Mouse (Mus musculus): ENCODE data around the gene G6pc. TPM values are rescaled to one million over a fixed set of nuclear protein-coding genes. Genes with fewer than 3 reads are reported as not detected.

G6pc gene
- polyA plus RNA-seq, 1 experiment from 2014 or later = not detected

Small RNAs within 50 kb of the gene (microRNA-seq; reads per million reads assigned to microRNA genes)
- gene Gm25593 = not detected
- gene Mir6929 = 1.9 reads per million

Other genes starting within 250 kb of the G6pc start
- gene Retreg3, start 247.7 kb upstream of the G6pc start, polyA plus RNA-seq (2016; fragmentation: Nextera tagmentation; extraction: Ambion mirVana) = 15.2 and 15.9 TPM in 2 replicates
- gene Tubg1, start 247.6 kb upstream of the G6pc start, polyA plus RNA-seq (2016; fragmentation: Nextera tagmentation; extraction: Ambion mirVana) = 77.3 and 78.8 TPM in 2 replicates
- gene Tubg2, start 211.7 kb upstream of the G6pc start, polyA plus RNA-seq (2016; fragmentation: Nextera tagmentation; extraction: Ambion mirVana) = 3.3 and 3.6 TPM in 2 replicates
- 0.37 and 0.71 TPM in 2 replicates for gene Cntnap1, start 197.0 kb upstream of the G6pc start, polyA plus RNA-seq (2016; fragmentation: Nextera tagmentation; extraction: Ambion mirVana)
- 10.4 and 10.6 TPM in 2 replicates for gene Plekhh3, start 196.2 kb upstream of the G6pc start, polyA plus RNA-seq (2016; fragmentation: Nextera tagmentation; extraction: Ambion mirVana)
- 0.15 and 0.36 TPM in 2 replicates for gene Ccr10, start 192.1 kb upstream of the G6pc start, polyA plus RNA-seq (2016; fragmentation: Nextera tagmentation; extraction: Ambion mirVana)
- gene Ezh1, start 141.1 kb upstream of the G6pc start, polyA plus RNA-seq (2016; fragmentation: Nextera tagmentation; extraction: Ambion mirVana) = 14.9 and 16.1 TPM in 2 replicates
- gene Ramp2, start 121.5 kb upstream of the G6pc start, polyA plus RNA-seq (2016; fragmentation: Nextera tagmentation; extraction: Ambion mirVana) = 233 and 245 TPM in 2 replicates
- 98.8 and 101 TPM in 2 replicates for gene Vps25, start 113.9 kb upstream of the G6pc start, polyA plus RNA-seq (2016; fragmentation: Nextera tagmentation; extraction: Ambion mirVana)
- 14.0 TPM in 2 replicates for gene Wnk4, start 107.0 kb upstream of the G6pc start, polyA plus RNA-seq (2016; fragmentation: Nextera tagmentation; extraction: Ambion mirVana)
- 0.81 and 1.5 TPM in 2 replicates for gene Cntd1, start 88.5 kb upstream of the G6pc start, polyA plus RNA-seq (2016; fragmentation: Nextera tagmentation; extraction: Ambion mirVana)
- gene Coa3, start 88.4 kb upstream of the G6pc start, polyA plus RNA-seq (2016; fragmentation: Nextera tagmentation; extraction: Ambion mirVana) = 165 and 171 TPM in 2 replicates
- gene Becn1, start 65.3 kb upstream of the G6pc start, polyA plus RNA-seq (2016; fragmentation: Nextera tagmentation; extraction: Ambion mirVana) = 141 TPM in 2 replicates
- 131 and 136 TPM in 2 replicates for gene Psme3, start 51.3 kb upstream of the G6pc start, polyA plus RNA-seq (2016; fragmentation: Nextera tagmentation; extraction: Ambion mirVana)
- gene Aoc2, start 42.5 kb upstream of the G6pc start, polyA plus RNA-seq (2016; fragmentation: Nextera tagmentation; extraction: Ambion mirVana) = 1.3 and 1.5 TPM in 2 replicates
- gene Aoc3, start 37.0 kb upstream of the G6pc start, polyA plus RNA-seq (2016; fragmentation: Nextera tagmentation; extraction: Ambion mirVana) = 0.06 and 0.17 TPM in 2 replicates
- gene Aarsd1, start 50.1 kb downstream of the G6pc start, polyA plus RNA-seq (2016; fragmentation: Nextera tagmentation; extraction: Ambion mirVana) = 42.9 and 55.5 TPM in 2 replicates
- gene Gm27029, start 57.2 kb downstream of the G6pc start, polyA plus RNA-seq (2016; fragmentation: Nextera tagmentation; extraction: Ambion mirVana) = 6.7 and 14.0 TPM in 2 replicates
- gene Rundc1, start 57.5 kb downstream of the G6pc start, polyA plus RNA-seq (2016; fragmentation: Nextera tagmentation; extraction: Ambion mirVana) = 17.3 and 17.4 TPM in 2 replicates
- 80.3 and 80.5 TPM in 2 replicates for gene Ptges3l, start 57.8 kb downstream of the G6pc start, polyA plus RNA-seq (2016; fragmentation: Nextera tagmentation; extraction: Ambion mirVana)
- 247 and 258 TPM in 2 replicates for gene Rpl27, start 74.7 kb downstream of the G6pc start, polyA plus RNA-seq (2016; fragmentation: Nextera tagmentation; extraction: Ambion mirVana)
- gene Ifi35, start 80.8 kb downstream of the G6pc start, polyA plus RNA-seq (2016; fragmentation: Nextera tagmentation; extraction: Ambion mirVana) = 11.5 and 12.3 TPM in 2 replicates
- gene Rnd2, start 97.4 kb downstream of the G6pc start, polyA plus RNA-seq (2016; fragmentation: Nextera tagmentation; extraction: Ambion mirVana) = 30.5 and 31.9 TPM in 2 replicates
- 39.3 and 40.4 TPM in 2 replicates for gene Vat1, start 98.7 kb downstream of the G6pc start, polyA plus RNA-seq (2016; fragmentation: Nextera tagmentation; extraction: Ambion mirVana)
- 10.4 and 13.3 TPM in 2 replicates for gene Brca1, start 184.4 kb downstream of the G6pc start, polyA plus RNA-seq (2016; fragmentation: Nextera tagmentation; extraction: Ambion mirVana)
- 77.7 and 78.7 TPM in 2 replicates for gene Nbr1, start 184.6 kb downstream of the G6pc start, polyA plus RNA-seq (2016; fragmentation: Nextera tagmentation; extraction: Ambion mirVana)
- gene Tmem106a, start 214.7 kb downstream of the G6pc start, polyA plus RNA-seq (2016; fragmentation: Nextera tagmentation; extraction: Ambion mirVana) = 4.0 and 4.5 TPM in 2 replicates
- not detected in 2 replicates for gene Gm11634, start 231.7 kb downstream of the G6pc start, polyA plus RNA-seq (2016; fragmentation: Nextera tagmentation; extraction: Ambion mirVana)